Mouse (Mus musculus) megakaryocyte, adult 5-6 weeks (primary cell): ENCODE results near the gene Hist1h1e. TPM values are rescaled to one million over a fixed set of nuclear protein-coding genes. Genes with fewer than 3 reads are reported as not detected.

Experiments
- ATAC-seq: 2 replicates; pipeline ENCODE4 v1.8.0; 2016; ENCODE audit warnings: mild to moderate bottlenecking, inconsistent platforms; ENCODE audit not compliant: poor library complexity, severe bottlenecking
- total RNA-seq, 2 experiments: library from RNA; stranded (forward) in 1 of 2; stranded (reverse) in 1 of 2; fragments of 153-499, 151-499 nt in 1 of 2; fragments of 221-1000, 200-1000 nt in 1 of 2; gene quantifications; 2 replicates each; pipeline versions ENCODE4 v1.2.3 to v1.2.4; 2015 to 2017

The Hist1h1e gene
- total RNA-seq (2015) (408 and 475 TPM in 2 replicates), total RNA-seq (2017) (457 and 467 TPM in 2 replicates)

DNA sequence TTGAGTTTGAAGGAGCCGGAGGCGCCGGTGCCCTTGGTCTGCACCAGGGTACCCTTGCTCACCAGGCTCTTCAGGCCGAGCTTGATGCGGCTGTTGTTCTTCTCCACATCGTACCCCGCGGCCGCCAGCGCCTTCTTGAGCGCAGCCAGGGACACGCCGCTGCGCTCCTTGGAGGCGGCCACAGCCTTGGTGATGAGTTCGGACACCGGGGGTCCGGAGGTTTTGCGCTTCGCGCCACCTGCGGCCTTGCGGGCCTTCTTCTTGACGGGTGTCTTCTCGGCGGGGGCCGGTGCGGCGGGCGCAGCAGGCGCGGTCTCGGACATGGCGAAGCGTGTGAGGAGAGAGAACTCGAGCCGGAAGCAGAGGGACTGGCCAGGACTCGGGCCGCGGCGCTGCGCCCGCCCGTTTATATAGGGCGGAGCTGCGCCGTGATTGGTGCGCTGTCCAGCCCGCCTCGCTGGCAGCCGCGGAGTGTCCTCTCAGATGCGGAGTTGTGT is at the start of gene Hist1h1e:
Gene Hist1h1e, minus strand, starts transcription at position 384 of the 497 bp plus-strand sequence.
- peak; percentile 73 for ATAC-seq

DNA sequence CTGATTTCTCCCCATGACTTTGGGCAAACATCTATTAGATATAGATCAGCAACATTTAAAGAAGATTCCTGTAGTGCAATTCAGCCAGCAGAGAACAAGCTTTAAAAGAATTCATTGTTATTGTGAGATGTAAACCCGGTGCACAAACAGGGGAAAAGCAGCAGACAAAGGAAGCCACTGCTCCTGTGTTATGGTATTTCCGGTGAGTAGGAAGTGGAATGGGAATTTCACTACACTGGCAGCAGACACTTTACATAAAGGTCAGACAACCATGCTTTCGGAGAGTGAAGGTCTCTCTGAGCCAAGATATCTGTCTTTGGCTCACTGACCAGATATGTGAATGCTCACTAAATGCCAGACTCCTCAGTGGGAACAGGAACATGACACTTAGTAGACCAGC is 40.2 kb upstream of the Hist1h1e start:
- no peak for ATAC-seq

DNA sequence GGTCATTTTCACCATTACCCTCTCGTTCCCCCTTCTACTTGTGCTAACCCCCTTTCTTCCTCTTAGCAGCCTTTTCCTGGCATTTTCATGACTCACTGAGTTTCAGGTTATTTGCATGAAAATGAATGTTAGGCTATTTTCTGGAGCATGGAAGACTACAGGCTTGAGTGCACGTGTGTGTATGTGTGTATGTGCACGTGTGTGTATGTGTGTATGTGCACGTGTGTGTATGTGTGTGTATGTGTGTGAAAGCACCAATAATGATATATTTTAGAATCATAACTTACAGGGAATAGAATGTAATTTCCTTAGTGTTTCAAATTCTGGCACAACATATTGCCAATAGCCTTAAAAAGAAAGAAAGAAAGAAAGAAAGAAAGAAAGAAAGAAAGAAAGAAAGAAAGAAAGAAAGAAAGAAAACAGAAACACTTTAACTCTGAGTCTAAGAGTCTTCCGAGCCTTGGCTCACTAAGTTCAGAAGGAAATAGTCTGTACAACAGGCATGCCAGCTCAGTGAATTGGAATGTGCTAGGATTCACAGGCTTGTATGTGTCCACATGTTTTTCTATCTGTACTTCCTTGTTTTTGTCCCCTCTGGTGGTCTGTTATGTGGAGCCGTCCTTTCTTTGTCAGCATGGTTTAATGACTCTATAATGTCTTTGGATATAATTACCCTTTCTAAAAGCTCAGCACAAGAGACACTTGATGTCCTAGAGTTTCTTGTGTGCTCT is 37.4 kb upstream of the Hist1h1e start:
- no peak for ATAC-seq

DNA sequence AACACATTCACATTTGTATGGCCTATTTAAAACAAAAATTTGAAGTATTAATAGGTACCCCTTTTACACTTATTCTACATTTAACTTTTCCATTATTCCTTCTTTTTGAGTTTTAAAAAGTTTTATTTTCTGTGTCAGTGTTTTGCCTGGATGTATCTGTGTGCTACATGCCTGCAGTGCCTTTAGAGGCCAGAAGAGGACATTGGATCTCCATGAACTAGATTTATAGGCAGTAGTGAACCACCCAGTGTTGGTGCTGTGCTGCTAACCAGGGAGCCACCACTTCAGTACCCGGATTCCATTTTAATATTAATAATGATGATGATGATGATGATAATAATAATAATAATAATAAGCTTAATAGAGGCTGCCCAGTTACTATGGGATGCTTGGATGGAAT is 8.3 kb upstream of the Hist1h1e start:
- 0 out of 2 replicates have a peak, but pooled peaks have one; percentile 40 for ATAC-seq

DNA sequence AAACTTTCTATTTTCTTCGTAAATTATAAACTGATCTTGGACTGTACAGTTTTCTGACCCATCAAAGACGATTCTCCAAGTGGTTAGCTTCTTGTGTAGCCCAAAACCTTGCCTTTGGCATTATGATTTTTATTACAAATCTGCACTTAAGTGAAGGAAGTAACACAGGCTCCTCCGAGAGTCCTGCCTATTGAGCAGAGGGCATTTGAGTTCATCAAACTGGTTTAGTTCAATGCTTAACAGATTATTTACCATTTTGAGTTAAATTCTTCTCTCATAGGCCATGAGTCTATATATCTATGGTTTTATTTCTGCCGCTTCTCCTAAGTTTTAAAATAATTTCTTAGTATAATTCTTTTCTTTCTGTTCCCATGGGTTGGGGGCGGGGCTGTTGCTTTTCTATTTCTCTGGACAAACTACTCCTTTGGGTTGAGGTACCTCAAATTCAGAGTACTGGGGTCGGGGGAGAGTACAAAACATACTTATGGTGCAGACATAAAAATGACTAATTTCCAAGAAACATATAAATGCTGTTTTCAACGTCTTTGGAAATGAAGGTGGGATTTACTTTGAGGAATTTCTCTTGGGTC is 598 bp upstream of the Hist1h1e start:
- ATAC-seq: no peak

DNA sequence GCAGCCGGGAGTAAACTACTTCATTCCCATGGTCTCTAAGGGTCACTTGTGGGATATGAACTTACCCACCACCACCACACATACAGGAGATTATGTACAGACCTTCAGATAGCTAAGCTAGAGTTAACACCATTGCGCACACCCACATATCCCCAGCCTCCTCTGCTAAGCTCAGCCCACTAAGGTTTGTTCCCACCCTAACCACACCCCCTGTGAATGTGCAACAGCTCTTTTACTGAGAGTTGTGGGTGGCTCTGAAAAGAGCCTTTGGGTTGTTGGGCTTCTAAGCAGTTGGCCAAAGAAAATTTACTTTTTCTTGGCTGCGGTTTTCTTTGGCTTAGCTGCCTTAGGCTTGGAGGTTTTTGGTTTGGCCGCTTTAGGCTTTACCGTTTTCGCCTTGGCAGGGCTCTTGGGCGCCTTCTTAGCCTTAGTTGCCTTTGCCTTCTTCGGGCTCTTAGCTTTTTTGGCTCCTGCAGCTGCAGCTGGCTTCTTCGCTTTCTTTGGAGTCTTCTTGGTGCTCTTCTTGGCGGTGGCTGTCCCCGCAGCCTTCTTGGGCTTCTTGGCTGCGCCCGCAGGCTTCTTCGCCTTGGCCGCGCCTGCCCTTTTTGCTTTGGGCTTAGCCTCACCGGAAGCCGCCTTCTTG is 705 bp downstream of the Hist1h1e start:
- peak; percentile 65 for ATAC-seq

DNA sequence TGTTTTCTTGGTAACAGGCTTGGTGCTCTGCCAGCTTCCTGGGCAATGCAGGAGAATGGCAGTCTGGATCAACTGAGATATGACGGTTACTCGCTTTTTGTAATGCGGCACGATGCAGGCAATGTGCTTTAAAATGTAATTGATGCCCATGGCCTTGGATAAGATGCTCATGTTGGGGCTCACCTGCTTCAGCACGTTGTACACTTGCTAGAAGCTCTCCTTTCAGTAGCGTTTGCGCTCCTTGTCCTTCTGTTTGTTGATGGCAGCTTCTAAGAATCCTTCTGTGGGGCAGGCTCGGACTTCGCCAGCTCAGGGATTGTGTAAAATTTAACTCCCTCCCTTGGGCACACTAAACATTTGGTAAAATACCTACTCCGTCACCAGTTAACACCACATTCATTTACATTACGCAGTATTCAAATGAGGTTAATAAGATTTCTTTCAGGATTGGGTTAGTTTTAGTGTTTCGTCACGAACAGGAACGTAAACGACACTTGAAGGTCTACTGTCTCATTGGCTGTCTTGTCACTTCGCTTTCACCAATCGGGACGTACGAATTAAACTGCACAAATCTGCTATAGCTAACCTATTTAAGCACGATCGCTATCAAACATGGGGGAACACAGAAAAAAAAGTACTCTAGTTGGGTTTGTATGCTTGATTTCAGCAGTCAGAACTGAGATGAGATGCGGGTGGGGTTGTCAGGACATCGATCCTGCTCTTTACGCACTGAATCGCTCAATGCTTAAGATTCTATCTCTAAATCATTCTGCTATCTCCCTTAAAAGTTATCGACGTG is 1.4 kb downstream of the Hist1h1e start, which contains the start of gene Hist1h2be:
Gene Hist1h2be, minus strand, starts transcription at position 392 of the 799 bp plus-strand sequence.
- peak; percentile 63 for ATAC-seq

DNA sequence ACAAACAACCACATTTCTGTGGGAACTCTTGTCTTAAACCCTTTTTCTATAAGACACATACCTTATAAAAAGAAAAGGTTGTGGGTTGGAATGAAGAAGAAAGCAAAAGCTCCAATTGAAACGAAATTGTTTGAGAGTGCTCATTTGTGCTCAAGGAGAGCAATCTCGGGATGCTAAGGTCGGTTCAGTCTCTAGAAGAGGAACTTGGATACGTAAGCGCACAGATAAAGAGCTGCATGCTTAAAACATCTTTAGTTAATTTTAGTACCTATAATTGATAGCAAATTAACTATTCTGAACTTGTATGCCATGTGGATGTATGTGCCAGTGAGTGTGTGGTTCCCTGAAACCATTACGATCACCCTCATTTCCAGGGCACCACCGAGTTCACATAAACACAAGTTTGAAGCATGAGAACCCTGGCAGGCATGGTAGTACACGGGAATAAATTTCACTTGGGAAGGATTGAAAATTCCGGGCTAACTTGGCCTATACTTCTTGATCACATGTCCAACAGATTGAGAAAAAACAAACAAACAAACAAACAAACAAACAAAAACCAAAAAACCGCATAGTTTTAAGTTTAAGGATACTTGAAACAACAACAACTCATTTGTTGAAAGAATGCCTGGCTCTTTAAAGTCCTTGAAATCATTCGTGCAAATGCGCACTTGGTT is 2.2 kb downstream of the Hist1h1e start:
- ATAC-seq: no peak

DNA sequence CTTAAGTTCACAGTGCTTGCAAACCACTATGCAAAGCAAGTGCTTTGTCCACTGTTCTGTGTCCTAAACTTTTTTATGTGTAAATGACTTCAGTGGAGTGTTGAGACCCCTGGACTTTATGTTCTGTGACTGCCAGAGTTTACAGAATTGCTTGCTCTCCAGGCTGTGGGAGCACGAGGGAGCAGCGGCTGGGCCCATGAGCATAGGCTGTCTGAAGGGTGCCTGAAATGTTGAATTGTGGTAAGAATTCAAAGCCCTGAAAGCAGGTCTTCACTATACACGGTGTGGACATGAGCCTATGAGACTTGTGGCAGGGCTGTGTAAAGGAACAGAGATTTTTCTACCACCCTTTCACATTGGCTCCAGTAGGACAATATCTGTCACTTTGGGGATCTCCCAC is 10.7 kb downstream of the Hist1h1e start:
- no peak for ATAC-seq

DNA sequence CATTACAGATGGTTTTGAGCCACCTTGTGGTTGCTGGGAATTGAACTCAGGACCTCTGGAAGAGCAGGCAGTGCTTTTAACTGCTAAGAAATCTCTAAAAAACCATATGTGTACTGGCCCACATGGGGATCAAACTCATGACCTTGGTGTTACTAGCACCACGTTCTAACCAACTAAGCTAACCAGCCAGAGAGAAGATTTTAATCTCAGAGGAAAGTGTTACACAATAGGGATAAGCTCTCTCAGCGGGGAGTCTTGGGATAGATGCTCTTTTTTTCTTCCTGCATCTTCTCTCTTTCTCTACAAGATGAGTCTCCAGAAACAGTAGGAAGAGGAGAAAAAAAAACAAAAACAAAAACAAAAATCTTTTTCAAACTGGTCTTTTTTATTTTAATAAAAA is 12.0 kb downstream of the Hist1h1e start:
- ATAC-seq: no peak

DNA sequence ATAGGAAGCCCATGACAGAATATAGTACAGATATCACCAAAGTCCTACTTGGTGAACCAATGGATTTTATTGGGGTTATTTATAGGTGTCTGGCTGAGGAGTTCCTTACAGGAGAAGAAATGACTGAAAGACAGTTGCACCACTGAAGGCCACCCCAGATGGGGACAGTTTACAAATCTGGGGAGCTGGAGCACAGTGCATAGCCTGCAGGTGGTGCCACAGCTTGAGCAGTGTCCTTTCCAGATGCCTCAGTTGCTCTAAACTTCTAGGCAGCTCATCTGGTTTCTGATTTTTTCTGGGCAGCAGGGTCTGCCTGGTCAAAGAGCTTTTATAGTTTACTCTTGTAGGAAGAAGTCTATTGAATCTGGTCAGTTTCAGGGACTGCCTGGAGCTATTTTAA is 12.5 kb downstream of the Hist1h1e start:
- ATAC-seq: no peak

DNA sequence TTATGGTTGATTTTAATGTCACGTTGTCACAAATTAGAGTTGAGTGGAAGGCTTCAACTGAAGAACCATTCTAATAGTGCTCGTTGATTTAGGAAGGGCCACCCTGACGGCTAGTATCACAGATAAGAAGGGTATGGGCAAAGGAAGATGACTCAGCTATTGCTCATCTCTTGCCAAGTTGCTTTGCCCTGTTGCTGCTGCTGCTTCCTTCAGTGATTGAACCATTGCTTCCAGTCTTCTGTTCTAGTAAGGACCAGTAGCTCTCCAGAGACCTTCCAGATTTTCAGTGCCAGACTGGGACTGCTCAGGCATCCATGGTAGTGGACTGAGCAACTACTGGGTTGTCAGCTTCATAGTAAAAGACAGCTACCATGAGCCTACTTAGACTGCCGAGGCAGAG is 13.1 kb downstream of the Hist1h1e start:
- peak; percentile 35; the same call in 1 of the 2 replicates for ATAC-seq

DNA sequence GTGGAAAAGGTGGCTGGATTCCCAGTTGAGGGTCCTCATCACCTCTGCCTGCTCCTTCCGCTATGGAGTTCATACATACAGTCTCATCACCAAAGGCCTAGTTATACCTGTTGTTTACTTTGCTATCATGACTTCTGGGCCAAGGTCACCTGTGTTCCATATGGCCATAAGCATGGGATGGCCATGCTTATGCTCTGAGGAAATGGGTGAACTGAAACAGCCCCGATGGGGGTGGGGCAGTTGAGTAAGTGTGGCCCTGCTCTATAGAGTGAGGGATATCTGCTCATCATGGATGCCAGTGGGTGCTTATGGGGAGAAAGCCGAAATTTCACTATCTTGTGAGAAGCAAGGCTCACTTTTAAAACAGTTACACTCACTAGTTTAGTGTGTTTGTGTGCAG is 17.3 kb downstream of the Hist1h1e start:
- ATAC-seq: no peak

DNA sequence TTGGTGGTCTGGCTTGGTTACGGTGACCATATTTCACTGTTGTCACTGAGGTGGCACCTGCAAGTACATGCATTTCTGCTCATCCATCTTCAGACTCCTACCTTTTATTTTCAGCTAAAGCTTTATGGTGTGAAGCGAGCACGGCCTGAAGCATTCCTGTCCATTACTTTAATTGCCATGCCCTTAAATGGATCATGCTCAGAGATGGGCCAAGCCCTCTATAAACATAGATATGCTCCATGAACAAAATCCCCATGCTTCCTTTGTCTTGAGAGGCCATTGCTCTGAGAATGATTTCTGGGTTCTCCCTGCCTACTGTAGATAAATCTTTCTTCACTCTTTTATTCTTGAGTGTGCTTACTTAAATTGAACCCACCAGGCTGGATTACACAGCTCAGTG is 17.9 kb downstream of the Hist1h1e start:
- ATAC-seq: no peak

DNA sequence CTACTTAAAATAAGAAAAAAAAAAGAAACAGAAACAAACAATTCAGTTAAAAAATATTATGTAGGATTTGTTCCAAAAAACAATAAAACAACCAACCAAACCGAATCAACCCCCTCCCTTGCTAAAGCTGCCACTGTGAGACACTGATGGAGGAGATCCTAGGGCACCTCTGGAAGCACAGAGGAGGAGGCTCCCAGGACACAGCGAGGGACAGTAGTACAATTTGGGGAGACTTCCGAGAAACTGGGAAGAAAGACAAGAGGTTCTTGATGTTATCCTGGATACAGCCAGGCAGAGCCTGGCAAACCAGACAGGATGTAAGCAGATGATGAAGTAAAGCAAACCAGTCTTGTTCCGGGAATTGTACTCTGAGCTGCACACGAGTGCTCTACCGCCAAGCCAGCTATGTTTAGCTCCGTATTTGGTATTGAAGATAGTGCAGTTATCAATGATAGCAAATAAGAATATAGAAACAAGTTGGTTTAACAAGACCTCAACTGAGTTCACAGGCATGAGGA is 19.1 kb downstream of the Hist1h1e start:
- no peak for ATAC-seq

DNA sequence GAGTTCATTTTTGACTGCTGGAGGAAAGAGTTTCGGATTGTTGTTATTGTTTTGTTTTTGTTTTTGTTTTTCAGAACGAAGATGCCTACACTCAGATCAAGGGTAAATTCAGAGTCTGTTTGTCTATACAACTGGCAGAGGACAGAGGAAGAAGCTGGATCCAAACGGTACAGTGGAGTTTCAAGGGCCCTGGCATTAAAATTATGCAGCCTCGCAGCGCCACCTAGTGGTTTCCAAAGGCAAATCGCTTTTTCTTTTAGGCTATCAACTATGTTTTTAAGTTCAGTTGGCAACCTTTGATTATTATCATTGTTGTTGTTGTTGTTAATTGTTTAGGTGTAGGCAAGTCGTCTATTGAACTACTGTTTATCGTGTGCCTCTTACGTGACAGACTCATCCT is 24.4 kb downstream of the Hist1h1e start:
- peak; percentile 80 for ATAC-seq

DNA sequence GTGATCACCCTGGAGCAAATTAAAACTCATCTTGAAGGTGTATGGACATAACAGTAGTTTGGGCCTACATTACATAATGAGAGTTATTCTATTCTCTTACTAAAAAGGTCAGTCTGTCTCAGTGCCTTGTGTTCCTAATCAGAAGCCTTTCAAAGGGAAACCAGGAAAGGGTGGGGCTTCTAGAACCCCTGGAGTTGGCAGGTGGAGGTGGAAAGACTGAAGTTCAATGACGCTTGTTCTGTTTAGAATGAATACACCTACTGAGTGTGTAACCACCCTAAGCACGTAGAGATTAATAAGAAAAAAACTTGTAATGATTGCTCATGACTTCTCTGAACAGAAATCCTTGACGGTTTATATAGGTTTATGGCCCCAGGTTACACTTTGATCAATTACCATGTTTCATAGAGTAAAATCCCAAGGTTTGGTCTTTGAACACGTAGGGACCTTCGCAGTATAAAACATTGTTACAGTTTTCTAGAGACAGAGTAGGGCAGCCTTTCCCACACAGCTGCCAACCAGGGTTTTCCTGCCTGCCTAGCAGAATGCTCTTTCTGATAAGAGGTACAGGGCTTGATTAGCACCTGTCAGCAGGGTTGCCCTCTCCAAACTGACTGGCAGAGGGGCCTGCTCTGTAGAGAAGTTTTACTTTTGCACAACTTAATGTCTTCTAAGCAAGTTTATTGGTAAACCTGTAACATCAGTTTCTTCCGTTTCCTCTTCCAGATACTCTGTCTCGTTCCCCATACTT is 26.6 kb downstream of the Hist1h1e start:
- ATAC-seq: no peak

DNA sequence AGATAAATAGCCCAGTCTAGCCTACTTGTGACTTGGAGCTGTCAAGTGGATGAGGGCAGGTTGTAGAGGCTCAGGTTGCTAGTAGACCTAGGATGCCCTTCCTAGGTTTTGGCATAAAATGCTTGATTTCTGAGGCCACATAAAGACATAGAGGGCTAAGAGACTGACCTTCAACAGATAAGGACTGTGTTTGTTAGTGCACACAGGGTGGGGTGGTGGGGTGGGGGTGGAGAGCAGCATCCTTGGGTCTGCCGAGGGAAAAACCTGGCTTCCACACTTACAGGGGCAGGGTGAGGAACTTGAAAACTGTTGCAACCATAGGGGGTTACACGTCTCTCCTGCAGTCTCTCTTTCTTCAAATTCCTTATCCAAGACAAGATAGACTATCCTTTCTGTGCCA is 27.2 kb downstream of the Hist1h1e start:
- no peak for ATAC-seq

DNA sequence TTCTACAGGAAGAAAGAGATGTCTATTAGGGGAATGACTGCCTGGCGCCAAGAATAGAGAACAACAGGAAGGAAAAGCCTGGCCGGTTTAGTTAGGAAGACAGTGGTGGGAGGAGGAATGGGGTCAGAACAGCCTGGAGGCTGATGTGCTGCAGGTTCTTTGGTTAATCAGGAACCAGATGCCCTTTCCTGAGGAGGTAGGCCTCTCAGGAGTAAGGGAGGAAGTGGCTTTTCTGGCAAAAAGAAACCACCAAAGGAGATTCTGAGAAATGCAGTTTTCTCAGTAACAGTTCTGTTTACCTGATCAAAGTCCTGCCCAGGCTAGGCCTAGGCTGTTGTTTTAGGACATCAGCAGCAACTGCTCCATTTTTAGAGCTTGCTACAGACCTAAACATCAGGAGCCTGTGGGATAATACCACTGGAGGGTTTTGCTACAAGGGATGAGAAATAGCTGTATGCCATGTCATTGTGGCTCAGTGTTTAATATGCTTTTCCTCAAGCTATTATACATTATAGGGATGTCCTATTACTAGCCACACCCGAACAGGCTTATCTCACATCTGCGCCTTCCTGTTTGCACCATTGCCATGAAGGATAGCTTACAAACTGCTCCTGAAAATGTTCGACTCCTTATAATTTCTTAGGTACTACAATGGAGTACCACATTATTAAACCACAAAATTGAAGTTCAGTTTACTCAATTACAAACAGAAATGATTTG is 29.1 kb downstream of the Hist1h1e start:
- no peak for ATAC-seq
